Mouse (Mus musculus) intestine, postnatal 0 days (tissue): ENCODE measurements around the gene Itpk1. TPM values are rescaled to one million over a fixed set of nuclear protein-coding genes. Genes with fewer than 3 reads are reported as not detected.

Experiments
- ATAC-seq: fragments of 200-750 bp; cut with Nextera tagmentation; 2 replicates; pipeline ENCODE4 v1.8.0; 2017; ENCODE audit warnings: mild to moderate bottlenecking, moderate TSS enrichment, moderate library complexity
- H3K27ac ChIP-seq: fragments of 300-500 bp; sonication (generic); 2 replicates; pipeline ENCODE4 v1.5.1; 2014; ENCODE audit warnings: mild to moderate bottlenecking, low read depth, low read length, moderate library complexity
- H3K27me3 ChIP-seq: fragments of 300-500 bp; sonication (generic); replicated peaks from 2 replicates; pipeline ENCODE4 v1.6.1; 2014; ENCODE audit warnings: low read length, mixed read lengths; ENCODE audit not compliant: control insufficient read depth, insufficient read depth
- H3K36me3 ChIP-seq: fragments of 300-500 bp; sonication (generic); 2 replicates; pipeline ENCODE4 v1.6.1; 2014; ENCODE audit warnings: mild to moderate bottlenecking, moderate library complexity; ENCODE audit not compliant: control insufficient read depth, insufficient read depth
- H3K4me1 ChIP-seq: fragments of 300-500 bp; sonication (generic); replicated peaks from 2 replicates; pipeline ENCODE4 v1.6.1; 2014; ENCODE audit warnings: antibody characterized with exemption, low read length, mixed read lengths; ENCODE audit not compliant: control insufficient read depth, insufficient read depth
- H3K4me2 ChIP-seq: fragments of 300-500 bp; sonication (generic); replicated peaks from 2 replicates; pipeline ENCODE4 v1.6.1; 2014; ENCODE audit warnings: low read depth, mild to moderate bottlenecking, moderate library complexity
- H3K4me3 ChIP-seq: fragments of 300-500 bp; sonication (generic); 2 replicates; pipeline ENCODE4 v1.5.1; 2014; ENCODE audit warnings: low read depth, low read length
- H3K9ac ChIP-seq: fragments of 300-500 bp; sonication (generic); 2 replicates; pipeline ENCODE4 v1.6.1; 2014; ENCODE audit warnings: mild to moderate bottlenecking, low read depth, low read length
- H3K9me3 ChIP-seq: fragments of 300-500 bp; sonication (generic); 2 replicates; pipeline ENCODE4 v1.6.1; 2016; ENCODE audit warnings: mixed run types; ENCODE audit not compliant: control insufficient read depth
- CTCF ChIP-seq: sonication (generic); IDR thresholded peaks from 2 replicates; pipeline ENCODE4 v1.5.1; 2016; ENCODE audit warnings: low read depth, mild to moderate bottlenecking, control low read depth, antibody characterized with exemption, moderate library complexity
- WGBS: fragments of 180-500 bp; shearing (Covaris S2); extraction: QIAGEN DNeasy Blood & Tissue Kit; methylation state at CpG from one replicate; pipeline ENCODE4 v1.1.7; 2014; 5-methylcytosine and 5-hydroxymethylcytosine counted together
- polyA plus RNA-seq: library from polyadenylated mRNA; unstranded; fragments of >200 nt; fragmentation: Nextera tagmentation; extraction: Ambion mirVana; gene quantifications from 2 replicates; pipeline ENCODE4 v1.2.1, GENCODE M21; 2015

Gene Itpk1
- polyA plus RNA-seq, 1 experiment from 2014 or later = 56.3 TPM

DNA sequence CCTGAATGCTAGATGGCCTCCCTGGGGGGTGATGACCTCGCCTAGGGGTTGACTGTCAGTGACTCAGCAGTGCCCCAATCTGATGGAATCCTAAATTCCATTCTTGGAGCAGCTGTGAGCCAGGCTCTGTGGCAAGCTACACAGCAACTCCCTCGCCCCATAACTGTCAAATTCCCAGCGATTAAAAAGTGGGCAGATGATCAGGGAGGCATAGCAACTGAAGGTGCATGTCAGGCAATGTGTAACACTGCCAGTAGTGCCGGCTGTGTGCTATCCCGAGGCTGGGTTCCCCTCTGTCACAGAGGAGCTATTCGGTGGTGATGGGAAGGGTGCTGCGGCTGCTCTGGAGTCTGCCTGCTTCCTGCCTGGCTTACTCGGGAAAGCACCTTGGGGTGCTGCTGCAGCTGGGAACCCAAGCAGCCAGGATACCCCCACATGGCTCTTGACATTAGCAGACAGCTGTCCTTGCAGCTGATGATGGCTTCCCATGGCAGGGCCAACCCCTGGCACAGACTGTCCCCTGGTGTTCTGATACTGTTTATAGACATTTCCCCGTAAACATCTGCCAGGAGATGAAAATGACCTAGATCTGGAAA lies 118.3 kb downstream of the Itpk1 start:
- no peak overlapping the region for H3K4me3 ChIP-seq
- 82% methylated on average over 9 of the region's 9 CpGs for WGBS

DNA sequence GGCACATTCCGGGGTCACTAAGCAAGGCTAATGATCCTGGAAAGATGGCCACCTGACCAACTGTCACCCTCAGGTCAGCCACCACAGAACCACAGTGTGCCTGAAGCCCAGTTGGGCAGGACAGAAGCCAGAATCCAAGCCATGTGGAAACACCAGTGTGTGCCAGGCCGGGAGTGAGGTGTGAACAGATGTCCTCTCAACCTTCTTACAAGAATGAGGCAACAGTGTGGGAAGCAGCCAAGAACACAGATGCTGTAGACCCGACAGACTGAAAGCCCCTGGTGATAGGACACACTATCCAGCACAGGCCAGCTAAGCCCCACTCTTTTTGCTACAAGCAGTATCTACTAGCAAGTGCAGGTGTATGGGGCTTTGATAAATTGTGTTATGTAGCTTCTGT lies 119.3 kb downstream of the Itpk1 start:
- Histone ChIP-seq H3K9me3 (no peaks in the 10 kb centered on the region), H3K36me3 (peaks cover 71% of the 10 kb centered on the region), H3K9ac (no peak overlapping the region), H3K4me2 (no peak overlapping the region), H3K4me1 (no peaks in the 10 kb centered on the region), H3K4me3 (no peak overlapping the region), H3K27ac (no peak overlapping the region), H3K27me3 (no peaks in the 10 kb centered on the region)
- no peak for ATAC-seq
- TF ChIP-seq CTCF = no peak
- 82% methylated on average over 3 of the region's 3 CpGs for whole genome bisulfite sequencing

More for the DNA sequence above, 118.3 kb downstream of the Itpk1 start:
- no peak overlapping the region for H3K9ac ChIP-seq
- H3K9me3 ChIP-seq = no peaks in the 10 kb centered on the region
- no peak overlapping the region for H3K4me2 ChIP-seq
- no peak for TF ChIP-seq CTCF
- ATAC-seq = no peak
- no peaks in the 10 kb centered on the region for H3K27me3 ChIP-seq
- no peak overlapping the region for H3K27ac ChIP-seq
- H3K4me1 ChIP-seq = no peaks in the 10 kb centered on the region
- peaks cover 63% of the 10 kb centered on the region for H3K36me3 ChIP-seq

DNA sequence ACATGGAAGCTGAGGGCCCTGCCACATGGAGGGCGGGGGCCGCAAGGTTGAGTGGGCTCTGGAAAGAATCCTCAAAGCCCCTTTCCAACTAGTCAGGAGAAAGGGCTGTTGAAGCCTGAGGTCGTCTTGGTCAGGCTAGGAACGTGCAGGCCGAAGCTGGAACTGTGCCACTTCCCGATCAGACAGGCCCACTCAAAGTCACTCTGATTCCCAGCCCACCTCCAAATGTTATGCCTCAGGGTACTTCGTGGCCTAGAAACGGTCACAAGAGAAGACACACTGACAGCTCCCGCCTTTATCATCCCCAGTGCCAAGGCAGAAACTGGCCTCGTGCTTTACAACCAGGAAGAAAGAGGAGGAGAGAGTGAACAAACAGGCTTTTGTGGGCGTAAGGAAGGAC lies 122.3 kb downstream of the Itpk1 start:
- Histone ChIP-seq H3K4me1 (0 out of 2 replicates have a peak, but pooled peaks cover 1% of the 10 kb centered on the region), H3K27ac (peak overlapping the region; percentile 63), H3K9ac (no peak overlapping the region), H3K4me2 (no peak overlapping the region), H3K27me3 (no peaks in the 10 kb centered on the region), H3K4me3 (no peak overlapping the region), H3K9me3 (no peaks in the 10 kb centered on the region), H3K36me3 (peaks cover 86% of the 10 kb centered on the region)
- ATAC-seq = no peak
- WGBS = 71% methylated on average over 11 of the region's 11 CpGs
- TF ChIP-seq CTCF = no peak

- 58% methylated on average over 5 of the region's 5 CpGs for WGBS
- no peak for TF ChIP-seq CTCF
- Histone ChIP-seq H3K4me1 (0 out of 2 replicates have a peak, but pooled peaks cover 4% of the 10 kb centered on the region), H3K4me2 (no peak overlapping the region), H3K4me3 (no peak overlapping the region), H3K9me3 (no peaks in the 10 kb centered on the region), H3K27me3 (no peaks in the 10 kb centered on the region), H3K9ac (no peak overlapping the region), H3K27ac (peak overlapping the region; percentile 63), H3K36me3 (peaks cover 87% of the 10 kb centered on the region)
- peak; percentile 52 for ATAC-seq
These were observed 123.0 kb downstream of the Itpk1 start for GRCm38 (mm10) chr12:102581579-102582196.

DNA sequence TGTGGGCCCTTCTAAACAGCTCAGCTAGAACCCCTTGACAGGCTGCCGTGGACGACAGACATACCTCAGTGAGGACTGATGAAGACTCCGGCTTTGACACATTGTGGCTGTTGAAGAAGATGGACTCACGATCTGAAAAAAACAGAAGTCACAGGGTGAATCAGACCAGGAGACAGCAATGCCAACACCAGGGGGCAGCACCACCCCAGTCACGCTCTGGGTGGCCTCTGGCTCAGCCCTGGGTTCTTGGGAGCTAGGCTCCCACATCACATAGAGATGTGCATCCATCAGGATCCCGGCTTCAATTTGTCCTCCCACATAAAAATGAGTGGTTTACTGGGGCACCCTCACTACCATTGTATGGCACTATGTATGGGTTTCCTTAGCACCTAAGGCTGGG lies 125.7 kb downstream of the Itpk1 start:
- Histone ChIP-seq H3K9me3 (no peaks in the 10 kb centered on the region), H3K9ac (no peak overlapping the region), H3K4me3 (no peak overlapping the region), H3K27ac (no peak overlapping the region), H3K4me2 (no peak overlapping the region), H3K4me1 (0 out of 2 replicates have a peak, but pooled peaks cover 4% of the 10 kb centered on the region), H3K27me3 (no peaks in the 10 kb centered on the region), H3K36me3 (peaks cover 80% of the 10 kb centered on the region)
- ATAC-seq = no peak
- TF ChIP-seq CTCF = peak; percentile 89
- WGBS = 60% methylated on average over 6 of the region's 6 CpGs

DNA sequence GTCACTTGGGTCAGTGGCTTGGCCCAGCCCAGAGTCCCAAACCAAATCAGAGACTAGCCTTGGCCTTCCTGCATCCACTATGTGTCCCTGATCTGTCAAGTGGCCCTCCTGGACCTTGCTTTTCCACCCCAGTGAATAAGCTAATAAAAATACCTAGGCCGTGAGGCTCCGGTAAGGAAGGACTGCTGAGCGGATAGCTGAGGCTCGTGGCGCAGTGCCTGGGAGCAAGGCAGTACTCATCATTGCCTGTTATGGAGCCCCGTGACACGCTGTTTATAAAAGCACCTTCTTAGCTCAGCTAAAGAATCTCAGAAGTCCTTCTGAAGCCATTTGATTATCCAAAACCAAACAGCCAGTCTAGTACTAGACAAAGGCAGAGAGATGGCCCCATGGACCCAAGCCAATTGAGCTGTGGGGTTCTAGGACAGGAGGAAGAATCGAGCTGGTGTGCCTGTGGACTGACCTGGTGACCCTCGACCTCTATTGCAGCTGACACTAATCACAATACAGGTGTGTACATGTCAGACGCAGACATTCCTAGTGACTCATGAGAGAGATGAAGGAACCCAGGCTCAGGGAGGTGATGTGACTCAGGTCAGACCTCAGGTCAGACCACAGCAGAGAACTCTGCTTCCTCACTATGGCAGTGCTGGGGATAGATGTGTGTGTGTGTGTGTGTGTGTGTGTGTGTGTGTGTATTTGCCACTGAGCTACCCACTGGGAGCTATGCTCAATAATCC lies 127.9 kb downstream of the Itpk1 start:
- H3K27me3 ChIP-seq = no peaks in the 10 kb centered on the region
- no peak for TF ChIP-seq CTCF
- H3K4me1 ChIP-seq = 0 out of 2 replicates have a peak, but pooled peaks cover 4% of the 10 kb centered on the region
- no peaks in the 10 kb centered on the region for H3K9me3 ChIP-seq
- WGBS = 35% methylated on average over 10 of the region's 10 CpGs
- peak; percentile 77 for ATAC-seq
- peaks cover 83% of the 10 kb centered on the region for H3K36me3 ChIP-seq
- H3K27ac ChIP-seq = peak overlapping the region; percentile 84
- H3K9ac ChIP-seq = no peak overlapping the region
- H3K4me3 ChIP-seq = no peak overlapping the region
- H3K4me2 ChIP-seq = no peak overlapping the region
